Mouse (Mus musculus): ENCODE measurements around the gene Cxcr3. TPM values are rescaled to one million over a fixed set of nuclear protein-coding genes. Genes with fewer than 3 reads are reported as not detected.

Cxcr3 gene
- polyA plus RNA-seq, 1 experiment from 2014 or later: 0.60 TPM

DNA sequence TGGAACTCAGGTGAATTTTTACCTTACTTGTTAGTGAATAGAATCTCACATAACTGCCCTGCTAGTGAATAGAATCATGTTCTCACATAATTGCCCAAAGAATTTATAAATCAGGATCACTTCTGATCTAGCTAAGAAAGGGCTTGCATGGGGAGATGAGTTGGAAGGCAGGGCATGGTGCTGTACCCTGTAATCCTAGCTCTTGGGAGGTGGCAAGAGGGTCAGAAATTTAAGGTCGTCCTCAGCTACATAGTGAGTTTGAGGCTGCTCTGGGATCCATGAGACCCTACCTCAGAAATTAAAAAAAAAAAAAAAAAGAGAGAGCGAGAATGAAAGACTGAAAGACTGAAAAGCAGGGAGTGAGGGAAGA lies 7.0 kb upstream of the Cxcr3 start:
- H3K36me3 ChIP-seq (ENCODE audit: control insufficient read depth, insufficient read depth): no peaks in the 10 kb centered on the region
- ATAC-seq (replicated peaks; ENCODE audit: extremely low read depth, insufficient read depth, low FRiP score): no peak
- no peak overlapping the region for H3K27ac ChIP-seq (ENCODE audit: low read length)
- no peak overlapping the region for H3K9ac ChIP-seq (ENCODE audit: low read length)
- 72% methylated on average over 2 of the region's 2 CpGs for WGBS
- H3K4me3 ChIP-seq (ENCODE audit: low read length): no peak overlapping the region
- H3K27me3 ChIP-seq (ENCODE audit: control insufficient read depth, insufficient read depth, low read length): peaks cover 2% of the 10 kb centered on the region; the same call in 1 of the 2 replicates
- H3K4me1 ChIP-seq (ENCODE audit: control insufficient read depth, insufficient read depth, low read length): peaks cover 5% of the 10 kb centered on the region
- H3K4me2 ChIP-seq (ENCODE audit: low read depth, low read length): no peak overlapping the region
- H3K9me3 ChIP-seq (replicated peaks; ENCODE audit: control insufficient read depth, low read length): no peaks in the 10 kb centered on the region

DNA sequence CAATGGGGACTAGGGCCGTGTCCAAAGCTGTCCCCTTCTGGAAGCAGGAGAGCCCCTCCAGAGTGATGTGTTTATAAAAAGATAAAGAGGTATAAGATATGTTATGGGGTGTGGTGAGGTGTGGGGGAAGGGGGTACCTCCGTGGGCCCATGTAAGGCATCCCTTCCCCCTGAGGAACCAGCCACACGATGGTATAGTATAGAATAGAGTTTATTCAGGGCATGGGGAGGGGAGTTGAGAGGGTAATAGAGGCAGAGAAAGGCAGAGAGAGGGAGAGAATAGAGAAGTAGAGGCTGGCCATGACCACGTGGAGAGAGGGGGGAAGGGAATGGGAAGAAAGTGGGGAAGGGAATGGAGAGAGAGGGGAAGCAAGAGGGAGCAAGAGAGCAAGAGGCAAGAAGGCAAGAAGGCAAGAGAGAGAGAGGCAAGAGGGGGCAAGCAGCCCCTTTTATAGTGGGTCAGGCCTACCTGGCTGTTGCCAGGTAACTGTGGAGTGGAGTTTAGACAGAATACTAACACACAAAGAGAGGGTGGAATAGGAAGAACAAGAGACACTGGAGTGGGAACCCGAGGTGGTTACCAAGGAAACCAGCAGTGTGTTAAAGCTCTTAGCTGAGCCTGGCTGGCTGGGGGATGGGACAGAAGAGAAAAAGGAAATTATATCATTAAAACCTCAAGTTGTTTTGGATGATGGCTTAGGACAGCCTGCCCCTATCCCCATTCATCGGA lies 6.4 kb upstream of the Cxcr3 start:
- no peak overlapping the region for H3K27ac ChIP-seq (ENCODE audit: low read length)
- no peaks in the 10 kb centered on the region for H3K36me3 ChIP-seq (ENCODE audit: control insufficient read depth, insufficient read depth)
- no peak for ATAC-seq (replicated peaks; ENCODE audit: extremely low read depth, insufficient read depth, low FRiP score)

DNA sequence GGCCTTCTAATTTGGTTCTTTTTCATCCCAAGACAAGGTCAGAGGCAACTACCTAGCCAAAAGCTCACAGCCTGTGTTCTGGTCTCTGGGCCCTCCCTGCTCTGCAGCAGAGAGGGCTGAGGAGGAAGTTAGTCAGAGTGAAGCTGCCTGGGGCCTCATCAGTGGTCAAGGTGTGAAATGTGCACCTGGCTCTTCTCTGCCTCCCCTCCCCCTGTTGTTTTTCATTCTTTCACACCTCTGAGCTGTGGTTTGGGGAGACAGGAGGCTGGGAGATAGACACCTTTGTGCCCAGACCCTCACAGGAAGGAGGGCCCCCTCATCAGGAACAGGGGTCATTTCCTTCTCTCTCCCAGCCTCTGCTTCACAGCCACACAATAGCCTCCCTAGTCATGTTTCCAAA lies 3.1 kb upstream of the Cxcr3 start:
- Histone ChIP-seq H3K9ac (ENCODE audit: low read length) (no peak overlapping the region), H3K36me3 (ENCODE audit: control insufficient read depth, insufficient read depth) (no peaks in the 10 kb centered on the region), H3K4me3 (ENCODE audit: low read length) (no peak overlapping the region), H3K27me3 (ENCODE audit: control insufficient read depth, insufficient read depth, low read length) (peaks cover 4% of the 10 kb centered on the region; the same call in 1 of the 2 replicates), H3K27ac (ENCODE audit: low read length) (no peak overlapping the region), H3K4me1 (ENCODE audit: control insufficient read depth, insufficient read depth, low read length) (peaks cover 12% of the 10 kb centered on the region), H3K9me3 (replicated peaks; ENCODE audit: control insufficient read depth, low read length) (no peaks in the 10 kb centered on the region), H3K4me2 (ENCODE audit: low read depth, low read length) (no peak overlapping the region)
- no peak for ATAC-seq (replicated peaks; ENCODE audit: extremely low read depth, insufficient read depth, low FRiP score)

More for the DNA sequence above, 6.4 kb upstream of the Cxcr3 start:
- Histone ChIP-seq H3K9ac (ENCODE audit: low read length) (no peak overlapping the region), H3K4me1 (ENCODE audit: control insufficient read depth, insufficient read depth, low read length) (peaks cover 5% of the 10 kb centered on the region), H3K27me3 (ENCODE audit: control insufficient read depth, insufficient read depth, low read length) (peaks cover 2% of the 10 kb centered on the region; the same call in 1 of the 2 replicates), H3K4me2 (ENCODE audit: low read depth, low read length) (no peak overlapping the region), H3K9me3 (replicated peaks; ENCODE audit: control insufficient read depth, low read length) (no peaks in the 10 kb centered on the region), H3K4me3 (ENCODE audit: low read length) (no peak overlapping the region)
- WGBS: 37% methylated on average over 6 of the region's 6 CpGs

DNA sequence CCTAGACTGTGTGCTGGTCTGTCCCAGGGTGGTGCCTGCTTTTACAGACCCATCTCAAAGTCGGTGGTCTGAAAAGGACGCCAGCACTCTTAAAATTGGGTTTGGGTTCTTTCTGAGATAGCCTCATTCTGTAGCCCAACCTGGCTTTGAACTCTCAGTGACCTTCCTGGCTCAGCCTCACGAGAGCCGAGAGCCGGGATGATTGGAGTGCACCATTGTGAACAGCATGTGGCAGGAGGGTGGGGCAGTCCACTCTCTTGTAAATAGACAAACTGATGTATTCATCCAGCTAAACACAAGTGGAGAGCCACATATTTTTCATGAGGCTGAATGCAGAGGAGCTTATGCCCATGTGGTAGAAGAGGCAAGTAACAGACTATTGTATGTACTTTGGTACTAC lies 912 bp upstream of the Cxcr3 start:
- Histone ChIP-seq H3K9ac (ENCODE audit: low read length) (no peak overlapping the region), H3K4me1 (ENCODE audit: control insufficient read depth, insufficient read depth, low read length) (peaks cover 12% of the 10 kb centered on the region), H3K36me3 (ENCODE audit: control insufficient read depth, insufficient read depth) (no peaks in the 10 kb centered on the region), H3K27me3 (ENCODE audit: control insufficient read depth, insufficient read depth, low read length) (peaks cover 4% of the 10 kb centered on the region; the same call in 1 of the 2 replicates), H3K4me3 (ENCODE audit: low read length) (no peak overlapping the region), H3K27ac (ENCODE audit: low read length) (no peak overlapping the region), H3K4me2 (ENCODE audit: low read depth, low read length) (no peak overlapping the region), H3K9me3 (replicated peaks; ENCODE audit: control insufficient read depth, low read length) (no peaks in the 10 kb centered on the region)
- WGBS: 64% methylated on average over 5 of the region's 5 CpGs
- no peak for ATAC-seq (replicated peaks; ENCODE audit: extremely low read depth, insufficient read depth, low FRiP score)

DNA sequence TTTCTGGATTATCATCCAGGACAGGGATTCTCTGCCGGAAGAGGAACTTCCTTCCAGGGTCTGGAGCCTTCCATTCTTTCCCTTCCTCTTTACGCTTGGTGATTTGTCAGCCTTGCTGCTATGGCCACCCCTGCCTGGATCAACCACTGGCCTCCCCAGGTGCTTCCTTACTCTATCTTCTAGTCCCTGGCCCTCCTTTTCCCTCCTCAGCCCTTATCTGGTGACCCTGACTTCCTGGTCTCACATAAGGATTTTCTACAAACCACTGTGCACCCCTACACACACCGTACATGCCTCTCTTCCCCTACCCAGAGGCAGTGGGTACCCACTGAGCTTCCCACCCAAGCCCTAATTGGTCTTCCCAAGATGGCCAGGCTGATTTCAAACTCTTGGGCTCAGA lies 781 bp downstream of the Cxcr3 start:
- H3K4me1 ChIP-seq (ENCODE audit: control insufficient read depth, insufficient read depth, low read length): peaks cover 12% of the 10 kb centered on the region
- 81% methylated on average over 3 of the region's 3 CpGs for WGBS
- no peak overlapping the region for H3K4me3 ChIP-seq (ENCODE audit: low read length)
- H3K4me2 ChIP-seq (ENCODE audit: low read depth, low read length): no peak overlapping the region
- 0 out of 2 replicates have a peak, but pooled peaks cover 2% of the 10 kb centered on the region for H3K27me3 ChIP-seq (ENCODE audit: control insufficient read depth, insufficient read depth, low read length)
- H3K9me3 ChIP-seq (replicated peaks; ENCODE audit: control insufficient read depth, low read length): no peaks in the 10 kb centered on the region
- no peaks in the 10 kb centered on the region for H3K36me3 ChIP-seq (ENCODE audit: control insufficient read depth, insufficient read depth)
- ATAC-seq (replicated peaks; ENCODE audit: extremely low read depth, insufficient read depth, low FRiP score): no peak
- H3K27ac ChIP-seq (ENCODE audit: low read length): no peak overlapping the region
- no peak overlapping the region for H3K9ac ChIP-seq (ENCODE audit: low read length)

DNA sequence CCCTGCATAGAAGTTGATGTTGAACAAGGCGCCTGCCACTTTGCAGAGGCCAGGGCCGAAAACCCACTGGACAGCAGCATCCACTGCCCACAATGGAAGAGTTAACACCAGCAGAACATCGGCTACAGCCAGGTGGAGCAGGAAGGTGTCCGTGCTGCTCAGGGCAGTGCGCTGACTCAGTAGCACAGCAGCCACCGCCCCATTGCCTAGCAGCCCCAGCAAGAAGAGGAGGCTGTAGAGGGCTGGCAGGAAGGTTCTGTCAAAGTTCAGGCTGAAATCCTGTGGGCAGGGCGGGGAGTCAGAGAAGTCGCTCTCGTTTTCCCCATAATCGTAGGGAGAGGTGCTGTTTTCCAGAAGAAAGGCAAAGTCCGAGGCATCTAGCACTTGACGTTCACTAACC lies 1.4 kb downstream of the Cxcr3 start:
- ATAC-seq (replicated peaks; ENCODE audit: extremely low read depth, insufficient read depth, low FRiP score): no peak
- Histone ChIP-seq H3K4me2 (ENCODE audit: low read depth, low read length) (no peak overlapping the region), H3K36me3 (ENCODE audit: control insufficient read depth, insufficient read depth) (no peaks in the 10 kb centered on the region), H3K27me3 (ENCODE audit: control insufficient read depth, insufficient read depth, low read length) (0 out of 2 replicates have a peak, but pooled peaks cover 2% of the 10 kb centered on the region), H3K4me1 (ENCODE audit: control insufficient read depth, insufficient read depth, low read length) (peaks cover 11% of the 10 kb centered on the region), H3K9me3 (replicated peaks; ENCODE audit: control insufficient read depth, low read length) (no peaks in the 10 kb centered on the region), H3K9ac (ENCODE audit: low read length) (no peak overlapping the region), H3K4me3 (ENCODE audit: low read length) (no peak overlapping the region), H3K27ac (ENCODE audit: low read length) (no peak overlapping the region)
- 71% methylated on average over 12 of the region's 12 CpGs for WGBS

DNA sequence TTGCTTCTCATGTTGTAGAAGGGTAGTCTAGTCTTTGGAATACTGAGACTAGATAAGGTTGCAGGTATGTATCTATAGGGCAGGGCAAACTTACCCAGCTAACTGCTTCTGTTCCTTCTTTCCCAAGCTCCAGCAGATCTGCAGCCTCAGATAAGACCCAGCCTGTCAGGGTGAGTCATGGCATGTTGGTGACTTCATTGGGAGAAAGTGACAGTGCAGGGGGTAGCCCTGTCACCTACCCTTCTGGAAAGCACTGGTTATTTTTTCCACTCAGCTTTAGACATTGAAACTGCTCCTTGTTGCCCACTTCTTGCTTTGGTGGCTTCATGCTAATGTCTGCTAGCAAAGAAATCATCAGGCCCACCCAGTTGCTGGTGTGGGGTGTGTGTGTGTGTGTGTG lies 4.1 kb downstream of the Cxcr3 start:
- H3K4me1 ChIP-seq (ENCODE audit: control insufficient read depth, insufficient read depth, low read length): peaks cover 7% of the 10 kb centered on the region
- ATAC-seq (replicated peaks; ENCODE audit: extremely low read depth, insufficient read depth, low FRiP score): no peak
- H3K27ac ChIP-seq (ENCODE audit: low read length): no peak overlapping the region
- no peak overlapping the region for H3K4me2 ChIP-seq (ENCODE audit: low read depth, low read length)
- 0 out of 2 replicates have a peak, but pooled peaks cover 2% of the 10 kb centered on the region for H3K27me3 ChIP-seq (ENCODE audit: control insufficient read depth, insufficient read depth, low read length)
- no peaks in the 10 kb centered on the region for H3K9me3 ChIP-seq (replicated peaks; ENCODE audit: control insufficient read depth, low read length)
- H3K4me3 ChIP-seq (ENCODE audit: low read length): no peak overlapping the region
- H3K9ac ChIP-seq (ENCODE audit: low read length): no peak overlapping the region
- no peaks in the 10 kb centered on the region for H3K36me3 ChIP-seq (ENCODE audit: control insufficient read depth, insufficient read depth)

DNA sequence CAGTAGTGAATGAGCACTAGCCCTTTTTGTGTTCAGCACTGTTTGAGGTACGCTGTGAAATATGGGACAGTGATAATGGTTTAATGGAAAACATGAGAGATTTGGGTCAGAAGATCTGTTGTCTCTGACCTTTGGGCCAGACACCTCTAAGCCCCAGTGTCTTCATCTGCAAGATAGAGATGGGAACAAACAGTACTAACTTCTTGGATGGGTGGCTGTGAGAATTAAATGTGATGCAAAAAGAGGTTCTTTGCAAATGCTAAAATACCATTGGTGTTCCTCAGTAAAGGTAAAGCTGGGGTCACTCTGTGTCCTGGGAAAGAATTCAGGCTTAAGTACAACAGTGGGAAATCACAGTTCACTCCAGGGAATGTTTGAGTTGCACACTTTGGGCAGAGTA lies 13.7 kb downstream of the Cxcr3 start:
- no peak overlapping the region for H3K4me2 ChIP-seq (ENCODE audit: low read depth, low read length)
- 66% methylated on average over 1 of the region's 1 CpGs for WGBS
- no peak for ATAC-seq (replicated peaks; ENCODE audit: extremely low read depth, insufficient read depth, low FRiP score)
- H3K27ac ChIP-seq (ENCODE audit: low read length): no peak overlapping the region
- no peaks in the 10 kb centered on the region for H3K4me1 ChIP-seq (ENCODE audit: control insufficient read depth, insufficient read depth, low read length)
- no peaks in the 10 kb centered on the region; the same call in 1 of the 2 replicates for H3K27me3 ChIP-seq (ENCODE audit: control insufficient read depth, insufficient read depth, low read length)
- no peak overlapping the region for H3K9ac ChIP-seq (ENCODE audit: low read length)
- H3K4me3 ChIP-seq (ENCODE audit: low read length): no peak overlapping the region
- no peaks in the 10 kb centered on the region for H3K36me3 ChIP-seq (ENCODE audit: control insufficient read depth, insufficient read depth)
- no peaks in the 10 kb centered on the region for H3K9me3 ChIP-seq (replicated peaks; ENCODE audit: control insufficient read depth, low read length)

DNA sequence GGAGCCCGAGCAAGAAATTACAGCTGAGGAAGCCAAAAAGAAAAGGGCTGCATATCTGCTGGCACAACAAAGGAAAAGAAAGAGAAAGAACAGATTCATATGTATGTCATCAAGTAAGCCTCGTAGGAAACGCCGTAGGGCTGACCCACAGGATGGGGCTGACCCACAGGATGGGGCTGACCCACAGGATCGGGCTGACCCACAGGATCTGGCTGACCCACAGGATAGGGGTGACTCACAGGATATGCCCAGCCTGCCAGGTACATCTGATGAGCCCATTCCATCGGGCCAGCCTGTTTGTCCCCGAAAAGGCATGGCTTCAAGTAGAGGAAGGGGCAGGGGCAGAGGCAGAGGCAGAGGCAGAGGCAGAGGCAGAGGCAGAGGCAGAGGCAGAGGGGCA lies 29.0 kb downstream of the Cxcr3 start:
- Histone ChIP-seq H3K4me1 (ENCODE audit: control insufficient read depth, insufficient read depth, low read length) (no peaks in the 10 kb centered on the region), H3K4me3 (ENCODE audit: low read length) (no peak overlapping the region), H3K27me3 (ENCODE audit: control insufficient read depth, insufficient read depth, low read length) (no peaks in the 10 kb centered on the region), H3K9ac (ENCODE audit: low read length) (no peak overlapping the region), H3K36me3 (ENCODE audit: control insufficient read depth, insufficient read depth) (no peaks in the 10 kb centered on the region), H3K9me3 (replicated peaks; ENCODE audit: control insufficient read depth, low read length) (no peaks in the 10 kb centered on the region), H3K27ac (ENCODE audit: low read length) (no peak overlapping the region), H3K4me2 (ENCODE audit: low read depth, low read length) (no peak overlapping the region)
- 68% methylated on average over 7 of the region's 7 CpGs for WGBS
- ATAC-seq (replicated peaks; ENCODE audit: extremely low read depth, insufficient read depth, low FRiP score): no peak
